Comparison of ENCODE assay signal across 12 mouse cellular contexts in genomic region chr8:48567929-48568607, GRCm38 (mm10).
DNase-seq lines count a peak whose midpoint lies in the region; ATAC-seq and TF ChIP-seq lines count a peak whose summit lies in the region.
"Had no signal": no experiment of that assay in that cellular context is flagged by ENCODE, and none has a peak within 500 bp of the region (broad histone marks: within the 10 kb centered on the region; RNA-seq: fewer than 3 reads in every experiment).

No protein-coding gene starts in this region.

- H3K9me3 ChIP-seq in forebrain, embryonic 13.5 days (replicated peaks), result no peaks in the 10 kb centered on the region
- H3K9me3 ChIP-seq in limb, embryonic 15.5 days, result no peaks in the 10 kb centered on the region
- H3K9me3 ChIP-seq: heart, embryonic 15.5 days; kidney, embryonic 15.5 days; limb, embryonic 12.5 days had no signal

- H3K27me3 ChIP-seq in forebrain, embryonic 13.5 days, result no peaks in the 10 kb centered on the region
- no peaks in the 10 kb centered on the region for H3K27me3 ChIP-seq in limb, embryonic 15.5 days
- H3K27me3 ChIP-seq: heart, embryonic 15.5 days; kidney, embryonic 15.5 days; limb, embryonic 12.5 days had no signal

- peaks cover 16% of the 10 kb centered on the region for H3K4me1 ChIP-seq in forebrain, embryonic 13.5 days
- peaks cover 16% of the 10 kb centered on the region for H3K4me1 ChIP-seq in limb, embryonic 15.5 days
- H3K4me1 ChIP-seq: heart, embryonic 15.5 days; kidney, embryonic 15.5 days had no signal

- no peaks in the 10 kb centered on the region for H3K36me3 ChIP-seq in forebrain, embryonic 13.5 days (ENCODE audit: poor library complexity, severe bottlenecking)
- H3K36me3 ChIP-seq in limb, embryonic 15.5 days, result no peaks in the 10 kb centered on the region
- H3K36me3 ChIP-seq: heart, embryonic 15.5 days; kidney, embryonic 15.5 days; limb, embryonic 12.5 days had no signal

- TF ChIP-seq CTCF in left cerebral cortex, adult 2 months (IDR thresholded peaks at IDR 0.05), result no peak

- intact Hi-C loops in left cerebral cortex, adult 2 months (cut with DNase I), result no loop called here
- intact Hi-C loops in left cerebral cortex, postnatal 4 days (cut with DNase I), result no loop called here

- peak; percentile 51; the same call in 1 of the 2 replicates for ATAC-seq in forebrain, embryonic 13.5 days
- ATAC-seq in limb, embryonic 15.5 days (ENCODE audit: insufficient number of reproducible peaks, low FRiP score, low TSS enrichment, low read depth), result no peak
- no peak for ATAC-seq in erythroid progenitor cell, adult 5-6 weeks (replicated peaks; ENCODE audit: low FRiP score, poor library complexity, severe bottlenecking)

- H3K9ac ChIP-seq in forebrain, embryonic 13.5 days, result 0 out of 2 replicates have a peak overlapping the region, but pooled peaks have one; percentile 47
- no peak overlapping the region for H3K9ac ChIP-seq in limb, embryonic 15.5 days
- H3K9ac ChIP-seq: heart, embryonic 15.5 days; kidney, embryonic 15.5 days; limb, embryonic 12.5 days had no signal

- DNase-seq in left cerebral cortex, adult 2 months (ENCODE audit: extremely low spot score in 1 of 2, low spot score in 2 of 2), result peak in 1 of 2 experiments; percentile 44
- DNase-seq in left cerebral cortex, postnatal 4 days, result no peak
- DNase-seq in right cerebral cortex, postnatal 4 days, result peak; percentile 40
- DNase-seq in embryo, embryonic 10 days (ENCODE audit: low spot score), result no peak
- DNase-seq: lung, postnatal 14 days had no signal

- H3K4me2 ChIP-seq in forebrain, embryonic 13.5 days, result no peak overlapping the region
- no peak overlapping the region for H3K4me2 ChIP-seq in limb, embryonic 15.5 days
- H3K4me2 ChIP-seq: heart, embryonic 15.5 days; kidney, embryonic 15.5 days; limb, embryonic 12.5 days had no signal

- 29% methylated on average over 10 of the region's 10 CpGs for WGBS in forebrain, embryonic 13.5 days
- 60% methylated on average over 10 of the region's 10 CpGs for WGBS in limb, embryonic 15.5 days

- H3K27ac ChIP-seq in left cerebral cortex, adult 2 months, result peak overlapping the region; percentile 48; the same call in 1 of the 2 replicates
- H3K27ac ChIP-seq in forebrain, embryonic 13.5 days, result no peak overlapping the region
- peak overlapping the region; percentile 68 for H3K27ac ChIP-seq in limb, embryonic 15.5 days
- H3K27ac ChIP-seq: heart, embryonic 15.5 days; kidney, embryonic 15.5 days; limb, embryonic 12.5 days had no signal

- H3K4me3 ChIP-seq in left cerebral cortex, adult 2 months, result peak overlapping the region; percentile 17; the same call in 1 of the 2 replicates
- H3K4me3 ChIP-seq in forebrain, embryonic 13.5 days, result no peak overlapping the region
- no peak overlapping the region for H3K4me3 ChIP-seq in limb, embryonic 15.5 days
- H3K4me3 ChIP-seq: heart, embryonic 15.5 days; kidney, embryonic 15.5 days; limb, embryonic 12.5 days; myocyte had no signal
